Mouse (Mus musculus) E14TG2a.4 (cell line): ENCODE results near the gene Pdhb.

Experiments used
- H3K27me3 ChIP-seq: 2 replicates; pipeline ENCODE4 v1.6.1; 2014; ENCODE audit warnings: low read length, control low read depth; ENCODE audit not compliant: insufficient read depth
- H3K36me3 ChIP-seq: 2 replicates; pipeline ENCODE4 v1.6.1; 2014; ENCODE audit warnings: low read length, control low read depth; ENCODE audit not compliant: insufficient read depth
- H3K4me1 ChIP-seq: replicated peaks from 2 replicates; pipeline ENCODE4 v1.6.1; 2014; ENCODE audit warnings: low read depth, low read length, control low read depth
- H3K4me3 ChIP-seq: replicated peaks from 2 replicates; pipeline ENCODE4 v1.5.1; 2014; ENCODE audit warnings: mild to moderate bottlenecking, low read length
- H3K9me3 ChIP-seq: 2 replicates; pipeline ENCODE4 v1.6.1; 2014; ENCODE audit warnings: low read length, control low read depth
- CTCF ChIP-seq: conservative IDR thresholded peaks from 2 replicates; pipeline ENCODE4 v1.5.1; 2014; ENCODE audit warnings: low read length
- NANOG ChIP-seq: IDR thresholded peaks from 2 replicates; pipeline ENCODE4 v1.6.1; 2014; ENCODE audit warnings: borderline replicate concordance, low read length, mixed read lengths
- POU5F1 ChIP-seq: IDR thresholded peaks from 2 replicates; pipeline ENCODE4 v1.6.1; 2014; ENCODE audit warnings: low read length, borderline replicate concordance

Pdhb gene

DNA sequence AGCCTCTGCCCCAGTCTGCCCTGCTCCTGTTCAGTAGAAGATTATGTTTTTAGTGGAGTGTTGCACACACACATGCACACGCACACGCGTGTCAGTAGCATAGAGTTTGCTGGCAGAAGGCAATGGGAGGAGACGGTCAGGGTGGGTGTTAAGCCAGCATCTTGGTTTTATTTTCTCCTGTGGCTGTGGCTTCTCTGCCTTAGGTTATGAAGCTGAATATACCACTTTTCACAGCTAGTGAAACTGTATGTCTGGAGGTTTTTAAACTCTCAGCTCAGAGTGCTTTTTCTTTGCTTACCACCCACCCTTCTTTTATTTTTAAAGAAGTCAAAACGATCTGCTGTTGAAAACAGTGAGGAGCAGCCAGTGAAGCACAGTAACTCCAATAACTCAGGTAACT is 21.1 kb downstream of the Pdhb start:
- H3K4me1 ChIP-seq = peaks cover 65% of the 10 kb centered on the region
- no peaks in the 10 kb centered on the region for H3K27me3 ChIP-seq
- H3K4me3 ChIP-seq = no peak overlapping the region; the same call in 1 of the 2 replicates

DNA sequence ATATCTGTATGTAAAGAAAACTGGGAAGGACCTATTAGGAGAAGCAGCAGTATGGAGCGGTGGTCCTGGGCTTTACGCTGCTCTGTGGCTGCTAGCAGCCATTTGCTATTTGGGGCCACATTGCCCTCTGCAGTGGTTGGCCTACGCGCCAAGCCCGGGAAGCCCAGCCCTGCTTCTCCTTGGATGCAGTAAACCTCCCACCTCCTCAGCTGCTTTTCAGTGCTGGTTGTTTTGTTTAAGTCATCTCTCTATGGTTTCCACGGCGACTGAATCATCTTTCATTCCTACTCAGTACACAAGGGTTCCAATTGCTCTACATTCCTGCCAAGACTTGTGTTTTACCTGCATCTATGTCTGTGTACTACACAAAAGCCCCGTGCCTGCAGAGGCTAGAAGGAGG is 24.0 kb downstream of the Pdhb start:
- H3K4me3 ChIP-seq = 0 out of 2 replicates have a peak overlapping the region, but pooled peaks have one; percentile 23
- no peaks in the 10 kb centered on the region for H3K27me3 ChIP-seq
- no peak for TF ChIP-seq CTCF
- no peak for TF ChIP-seq POU5F1
- H3K9me3 ChIP-seq = no peaks in the 10 kb centered on the region
- H3K4me1 ChIP-seq = peaks cover 64% of the 10 kb centered on the region
- H3K36me3 ChIP-seq = peaks cover 35% of the 10 kb centered on the region

More for the DNA sequence above, 21.1 kb downstream of the Pdhb start:
- no peak for TF ChIP-seq CTCF
- peaks cover 21% of the 10 kb centered on the region for H3K36me3 ChIP-seq
- no peaks in the 10 kb centered on the region for H3K9me3 ChIP-seq

DNA sequence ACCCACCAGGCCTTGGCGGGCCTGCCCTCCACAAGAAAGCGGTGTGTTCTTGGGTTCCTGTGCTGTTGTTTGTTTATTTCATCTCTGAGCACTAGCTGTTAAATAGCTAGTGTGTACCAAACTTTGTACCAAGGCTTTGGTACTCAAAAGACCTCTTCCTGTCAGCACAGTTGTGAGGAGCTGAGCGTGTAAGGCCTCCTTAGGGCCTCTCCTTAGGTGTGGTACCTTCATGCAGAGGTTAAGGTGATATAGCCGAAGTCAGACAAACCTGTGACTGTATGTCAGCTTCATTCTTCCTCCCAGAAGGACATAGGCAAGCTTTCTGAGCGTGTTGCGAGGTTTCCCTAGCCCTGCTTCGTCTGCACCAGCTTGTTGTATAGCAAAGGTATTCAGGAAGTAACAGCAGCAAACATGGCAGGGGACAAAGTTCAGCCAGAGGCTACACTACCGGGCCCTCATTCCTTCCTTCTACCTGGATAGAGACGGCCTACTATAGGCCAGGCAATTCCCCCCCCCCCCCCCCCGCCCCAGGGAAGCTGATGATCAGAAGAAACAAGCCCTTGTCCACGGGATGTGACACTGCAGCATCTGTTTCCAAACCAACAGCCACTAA is 26.1 kb downstream of the Pdhb start:
- Histone ChIP-seq H3K36me3 (peaks cover 40% of the 10 kb centered on the region), H3K4me3 (no peak overlapping the region), H3K27me3 (no peaks in the 10 kb centered on the region), H3K4me1 (peaks cover 64% of the 10 kb centered on the region), H3K9me3 (no peaks in the 10 kb centered on the region)
- TF ChIP-seq POU5F1 = no peak
- no peak for TF ChIP-seq NANOG
- TF ChIP-seq CTCF = no peak

DNA sequence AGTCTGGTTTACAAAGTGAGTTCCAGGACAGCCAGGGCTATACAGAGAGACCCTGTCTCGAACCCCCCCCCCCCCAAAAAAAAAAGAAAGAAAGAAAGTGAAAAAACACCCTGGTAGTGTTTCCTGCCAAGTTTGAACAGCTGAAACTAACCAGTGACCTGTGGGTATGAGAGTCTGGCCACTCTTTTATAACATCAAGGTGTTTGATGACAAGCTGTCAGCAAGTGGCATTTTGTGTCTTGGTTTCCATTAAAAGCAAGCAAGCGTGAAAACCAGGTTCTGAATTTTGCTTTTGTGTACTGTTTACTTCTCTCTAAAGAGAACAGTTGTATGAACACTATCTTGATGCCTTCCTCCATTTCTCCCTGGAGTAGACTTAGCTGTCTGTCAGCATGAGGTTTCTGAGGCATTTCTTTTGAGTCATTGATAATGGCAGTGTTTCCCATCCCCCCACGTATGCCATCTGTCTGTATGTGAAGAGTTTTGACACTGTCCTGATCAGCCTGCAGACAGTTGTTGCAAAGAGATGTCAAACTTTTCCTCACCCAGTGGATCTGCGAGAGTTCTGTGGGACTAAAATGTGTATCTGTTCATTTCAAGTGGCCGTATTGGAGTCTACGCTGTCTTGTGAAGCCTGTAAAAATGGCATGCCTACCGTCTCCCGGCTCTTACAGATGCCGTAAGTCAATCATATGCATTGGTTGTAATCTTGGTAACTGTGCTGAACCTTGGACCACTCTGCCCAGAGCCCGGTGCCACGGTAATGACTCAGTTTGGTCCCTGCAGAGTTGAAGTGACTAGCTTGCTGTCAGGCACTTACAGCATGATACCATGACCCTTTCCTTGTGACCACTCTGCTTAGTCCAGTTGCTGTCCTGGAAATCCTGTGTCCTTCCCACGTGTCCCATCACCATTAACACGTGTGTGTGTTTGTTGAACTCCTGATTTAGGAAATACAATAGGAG is 26.9 kb downstream of the Pdhb start:
- Histone ChIP-seq H3K36me3 (peaks cover 36% of the 10 kb centered on the region), H3K9me3 (no peaks in the 10 kb centered on the region), H3K4me3 (no peak overlapping the region), H3K4me1 (peaks cover 64% of the 10 kb centered on the region), H3K27me3 (no peaks in the 10 kb centered on the region)
- TF ChIP-seq POU5F1 (no peak), CTCF (no peak), NANOG (no peak)

DNA sequence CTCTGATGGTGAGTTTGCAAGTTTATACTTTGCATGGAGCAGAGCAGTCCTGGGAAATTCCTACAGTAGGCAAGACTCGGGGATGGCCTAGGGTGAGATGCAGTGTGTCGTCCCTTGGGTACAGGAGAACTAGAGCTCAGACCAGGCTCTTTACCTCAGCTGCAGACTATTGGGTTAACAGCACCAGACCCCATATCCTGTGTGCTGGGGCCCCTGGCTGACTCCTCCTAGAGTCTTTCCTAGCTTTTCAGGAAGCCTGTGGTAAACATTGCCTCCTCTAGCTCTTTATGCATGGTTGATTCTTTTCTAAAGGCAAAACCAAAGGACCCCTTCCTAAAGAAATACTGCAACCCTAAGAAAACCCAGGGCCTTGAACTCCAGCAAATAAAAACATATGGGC is 31.7 kb downstream of the Pdhb start:
- TF ChIP-seq POU5F1 (no peak), NANOG (no peak), CTCF (no peak)
- no peaks in the 10 kb centered on the region for H3K9me3 ChIP-seq
- peaks cover 39% of the 10 kb centered on the region for H3K36me3 ChIP-seq
- no peak overlapping the region for H3K4me3 ChIP-seq
- no peaks in the 10 kb centered on the region for H3K27me3 ChIP-seq
- H3K4me1 ChIP-seq = peaks cover 61% of the 10 kb centered on the region

DNA sequence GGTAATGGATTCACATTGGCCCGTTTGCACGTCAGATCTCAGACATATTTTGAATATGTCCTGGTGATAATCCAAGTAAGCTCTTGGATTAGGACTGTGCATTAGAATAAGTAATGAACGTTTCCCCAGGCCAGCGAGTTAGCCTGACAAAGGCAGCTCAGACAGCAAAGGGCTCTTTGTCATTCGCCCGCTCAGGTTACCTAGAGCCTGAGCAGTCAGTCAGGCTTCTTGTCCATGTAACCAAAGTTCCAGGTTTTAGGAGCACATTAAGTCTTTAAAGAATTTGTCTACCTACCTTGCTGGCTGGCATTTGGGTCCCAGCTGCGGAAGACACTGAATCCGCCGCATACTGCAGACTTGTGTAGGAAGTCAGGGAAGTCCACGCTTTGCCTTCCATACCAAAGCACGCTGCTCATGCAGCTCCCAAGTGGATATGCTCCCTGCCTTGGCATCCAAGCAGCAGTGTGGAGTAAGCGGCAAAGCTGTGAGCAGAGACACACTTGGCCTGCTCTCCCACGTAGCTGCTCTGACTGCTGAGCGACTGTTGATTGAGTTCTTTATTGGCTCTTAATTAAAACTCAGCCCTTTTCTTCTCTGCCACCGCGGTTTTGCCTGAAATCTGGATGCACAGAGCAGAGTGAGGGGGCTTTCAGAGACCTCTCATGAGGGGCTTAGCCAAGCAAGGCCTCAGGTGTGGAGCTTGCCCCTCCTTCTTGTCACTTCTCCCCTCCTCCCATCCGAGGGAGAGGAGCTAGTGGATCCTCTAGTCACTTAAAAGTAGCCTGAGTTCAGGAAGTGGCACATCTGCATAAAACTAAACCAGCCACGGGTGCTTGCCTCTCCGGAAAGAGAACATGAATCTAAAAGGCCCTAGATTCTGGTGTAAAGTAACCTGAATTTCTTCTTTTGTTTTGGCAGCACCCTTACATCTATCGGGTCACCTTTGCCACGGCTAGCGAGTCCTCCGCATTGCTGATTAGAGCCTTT is 32.8 kb downstream of the Pdhb start:
- H3K27me3 ChIP-seq = no peaks in the 10 kb centered on the region
- peaks cover 32% of the 10 kb centered on the region for H3K36me3 ChIP-seq
- no peak; the same call in 1 of the 2 replicates for TF ChIP-seq NANOG
- TF ChIP-seq CTCF = no peak
- TF ChIP-seq POU5F1 = no peak
- H3K4me3 ChIP-seq = peak overlapping the region; percentile 72
- H3K9me3 ChIP-seq = no peaks in the 10 kb centered on the region
- H3K4me1 ChIP-seq = peaks cover 55% of the 10 kb centered on the region

DNA sequence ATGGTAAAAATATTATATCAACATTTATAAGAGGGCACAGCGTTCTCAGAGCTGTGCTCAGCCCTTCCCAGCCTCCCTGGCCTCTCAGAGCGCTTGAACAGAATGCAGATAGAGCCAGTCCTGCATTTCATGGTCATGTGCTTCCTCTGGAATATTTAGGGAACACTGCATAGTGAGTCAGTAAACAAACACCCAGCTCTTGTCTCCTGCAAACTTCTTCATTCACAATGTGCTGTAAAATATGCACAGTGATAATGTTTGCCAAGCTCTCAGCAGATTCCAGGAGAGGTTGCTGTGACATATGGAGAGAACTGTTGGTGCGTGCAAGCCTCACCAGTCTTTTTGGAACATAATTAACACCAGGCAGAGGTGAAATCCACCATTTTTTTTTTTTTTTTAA is 37.7 kb downstream of the Pdhb start:
- no peak for TF ChIP-seq NANOG
- TF ChIP-seq POU5F1 = no peak
- no peak for TF ChIP-seq CTCF
- Histone ChIP-seq H3K27me3 (no peaks in the 10 kb centered on the region), H3K4me1 (peaks cover 61% of the 10 kb centered on the region), H3K9me3 (no peaks in the 10 kb centered on the region), H3K4me3 (no peak overlapping the region), H3K36me3 (peaks cover 13% of the 10 kb centered on the region)

DNA sequence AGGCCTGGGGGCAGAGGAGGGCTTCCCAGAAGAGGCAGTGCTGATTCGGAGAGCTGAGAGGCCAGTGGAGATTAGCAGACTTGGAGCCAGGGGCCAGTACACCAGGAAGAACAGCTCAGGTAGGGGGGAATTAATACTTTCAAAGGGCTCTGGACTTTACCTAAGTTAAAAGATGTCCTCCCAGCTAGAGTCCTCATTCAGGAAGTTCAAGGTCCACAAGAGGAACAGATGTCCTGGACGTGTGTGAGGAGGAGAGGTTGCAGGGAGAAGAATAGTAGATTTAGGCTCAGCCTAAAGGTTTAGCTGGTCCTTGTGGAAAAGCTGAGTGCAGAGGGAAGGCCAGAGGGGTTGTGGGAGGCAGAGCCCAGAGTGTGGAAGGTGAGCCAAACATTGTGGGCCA is 38.6 kb downstream of the Pdhb start:
- no peak overlapping the region for H3K4me3 ChIP-seq
- TF ChIP-seq POU5F1 (no peak), NANOG (no peak), CTCF (no peak)
- peaks cover 52% of the 10 kb centered on the region for H3K4me1 ChIP-seq
- peaks cover 13% of the 10 kb centered on the region for H3K36me3 ChIP-seq
- H3K27me3 ChIP-seq = no peaks in the 10 kb centered on the region
- H3K9me3 ChIP-seq = no peaks in the 10 kb centered on the region
